Mouse (Mus musculus) E14TG2a.4 (cell line): ENCODE data around the gene Ankrd37.

Experiments used
- H3K27me3 ChIP-seq: 2 replicates; pipeline ENCODE4 v1.6.1; 2014; ENCODE audit warnings: low read length, control low read depth; ENCODE audit not compliant: insufficient read depth
- H3K36me3 ChIP-seq: 2 replicates; pipeline ENCODE4 v1.6.1; 2014; ENCODE audit warnings: low read length, control low read depth; ENCODE audit not compliant: insufficient read depth
- H3K4me1 ChIP-seq: replicated peaks from 2 replicates; pipeline ENCODE4 v1.6.1; 2014; ENCODE audit warnings: low read depth, low read length, control low read depth
- H3K4me3 ChIP-seq: replicated peaks from 2 replicates; pipeline ENCODE4 v1.5.1; 2014; ENCODE audit warnings: mild to moderate bottlenecking, low read length
- H3K9me3 ChIP-seq: 2 replicates; pipeline ENCODE4 v1.6.1; 2014; ENCODE audit warnings: low read length, control low read depth
- CTCF ChIP-seq: conservative IDR thresholded peaks from 2 replicates; pipeline ENCODE4 v1.5.1; 2014; ENCODE audit warnings: low read length
- NANOG ChIP-seq: IDR thresholded peaks from 2 replicates; pipeline ENCODE4 v1.6.1; 2014; ENCODE audit warnings: borderline replicate concordance, low read length, mixed read lengths
- POU5F1 ChIP-seq: IDR thresholded peaks from 2 replicates; pipeline ENCODE4 v1.6.1; 2014; ENCODE audit warnings: low read length, borderline replicate concordance

Ankrd37 gene

DNA sequence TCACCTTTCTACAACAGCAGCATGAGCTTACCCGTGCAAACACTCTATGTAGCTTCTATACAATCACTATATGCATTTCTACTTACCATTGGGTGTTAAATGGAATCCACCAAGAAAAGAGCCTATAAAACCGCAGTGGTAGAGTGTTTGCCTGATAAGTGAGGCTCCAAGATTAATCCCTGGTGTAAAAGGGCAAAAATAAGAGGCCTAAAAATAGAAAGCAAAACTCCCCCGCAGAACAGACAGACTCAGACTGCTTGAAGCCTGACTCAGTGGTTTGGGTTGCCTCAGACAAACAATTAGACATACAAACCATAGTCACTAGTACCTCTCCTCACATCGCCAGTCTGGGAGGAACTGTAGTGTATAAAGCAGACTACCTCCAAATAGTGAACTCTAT is at the start of gene Ankrd37:
Gene Ankrd37, minus strand, starts transcription at position 112 of the 400 bp plus-strand sequence.
- Histone ChIP-seq H3K27me3 (no peaks in the 10 kb centered on the region), H3K4me1 (peaks cover 9% of the 10 kb centered on the region), H3K4me3 (no peak within 1 kb of the TSS), H3K36me3 (no peaks in the 10 kb centered on the region), H3K9me3 (peaks cover 17% of the 10 kb centered on the region)
- TF ChIP-seq CTCF, result no peak
- no peak for TF ChIP-seq POU5F1
- no peak for TF ChIP-seq NANOG

DNA sequence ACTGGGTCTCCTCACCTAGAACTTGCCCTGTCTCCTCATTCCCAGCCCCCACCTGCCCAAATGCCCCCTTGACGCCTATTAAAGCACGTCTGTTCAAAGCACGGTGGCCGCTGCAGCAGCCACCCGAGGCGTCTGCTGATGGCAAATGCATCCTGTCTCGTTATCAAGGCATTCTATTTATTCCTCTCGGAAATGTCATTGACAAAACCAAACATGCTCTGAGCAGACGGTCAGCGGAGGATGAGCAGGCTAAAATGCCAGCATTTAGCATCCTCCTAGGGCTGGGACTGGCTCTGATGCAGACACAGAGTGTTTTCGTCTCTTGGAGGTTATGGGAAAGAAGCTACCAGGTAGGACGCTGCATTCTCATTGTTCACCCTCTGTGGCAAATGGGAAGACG is 34.8 kb upstream of the Ankrd37 start:
- Histone ChIP-seq H3K36me3 (no peaks in the 10 kb centered on the region), H3K27me3 (no peaks in the 10 kb centered on the region), H3K9me3 (no peaks in the 10 kb centered on the region), H3K4me3 (no peak overlapping the region), H3K4me1 (no peaks in the 10 kb centered on the region)
- no peak for TF ChIP-seq CTCF
- no peak for TF ChIP-seq NANOG
- no peak for TF ChIP-seq POU5F1

DNA sequence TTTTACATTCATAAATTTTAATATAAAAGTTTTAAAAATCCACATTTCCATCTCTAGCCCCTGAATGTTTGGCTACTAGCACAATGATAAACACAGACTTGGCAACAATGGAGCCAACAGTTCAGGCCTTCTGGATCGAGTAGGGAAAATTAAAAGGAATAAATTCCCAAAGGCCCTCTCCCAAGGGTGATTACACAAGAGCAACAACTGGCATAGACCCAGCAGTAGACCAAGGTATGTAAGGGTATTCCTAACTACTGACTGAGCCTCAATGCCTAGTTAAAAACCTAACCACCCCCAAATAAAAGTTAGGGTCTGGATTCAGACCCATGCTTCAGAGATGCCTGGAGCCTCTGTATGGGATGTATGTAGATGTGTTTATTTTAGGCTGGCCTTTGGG is 34.2 kb upstream of the Ankrd37 start:
- H3K36me3 ChIP-seq, result no peaks in the 10 kb centered on the region
- H3K4me3 ChIP-seq, result no peak overlapping the region
- H3K4me1 ChIP-seq, result no peaks in the 10 kb centered on the region
- H3K27me3 ChIP-seq, result no peaks in the 10 kb centered on the region
- H3K9me3 ChIP-seq, result no peaks in the 10 kb centered on the region
- TF ChIP-seq CTCF (no peak), POU5F1 (no peak), NANOG (no peak)

DNA sequence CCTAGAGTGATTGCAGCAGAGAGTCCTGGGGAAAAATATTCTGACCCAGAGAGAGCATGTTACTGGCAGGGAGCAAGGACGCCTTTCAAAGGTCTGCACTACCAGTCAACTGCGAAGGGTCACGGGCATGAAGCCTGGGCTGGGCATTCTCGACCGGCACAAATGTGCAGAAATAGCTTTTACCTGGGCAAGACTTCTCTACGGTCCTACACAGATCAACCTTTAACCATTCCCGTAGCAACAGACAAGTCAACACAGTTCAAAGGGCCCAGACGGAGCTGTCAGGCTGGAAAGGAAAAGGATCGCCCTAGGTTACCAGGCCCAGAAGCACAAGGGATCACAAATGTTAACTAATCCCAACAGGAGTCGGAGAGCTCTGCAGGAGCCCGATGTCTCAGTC is 30.7 kb upstream of the Ankrd37 start:
- TF ChIP-seq POU5F1 (no peak), NANOG (no peak), CTCF (no peak)
- Histone ChIP-seq H3K9me3 (no peaks in the 10 kb centered on the region), H3K27me3 (no peaks in the 10 kb centered on the region), H3K4me3 (no peak overlapping the region), H3K4me1 (no peaks in the 10 kb centered on the region), H3K36me3 (no peaks in the 10 kb centered on the region)

DNA sequence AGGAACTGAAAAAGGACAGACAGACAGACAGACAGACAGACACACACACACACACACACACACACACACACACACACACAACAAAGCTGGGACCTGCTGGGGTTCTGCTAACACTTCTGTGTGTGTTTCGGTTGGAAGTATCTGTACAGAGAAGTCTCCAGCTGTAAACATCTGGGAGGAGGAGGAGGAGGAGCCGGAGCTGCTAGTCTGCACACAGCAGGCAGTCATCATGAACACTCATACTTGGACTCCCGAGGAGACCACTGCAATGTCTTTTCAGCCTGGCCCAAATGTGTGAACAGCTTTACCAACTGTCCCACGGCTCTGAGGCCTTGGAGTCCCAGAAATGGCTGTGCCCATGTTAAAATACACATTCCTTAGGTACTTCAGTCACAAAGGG is 18.9 kb upstream of the Ankrd37 start:
- Histone ChIP-seq H3K4me3 (no peak overlapping the region), H3K27me3 (no peaks in the 10 kb centered on the region), H3K4me1 (no peaks in the 10 kb centered on the region), H3K9me3 (peaks cover 9% of the 10 kb centered on the region; the same call in 1 of the 2 replicates), H3K36me3 (no peaks in the 10 kb centered on the region)
- TF ChIP-seq POU5F1, result no peak
- TF ChIP-seq NANOG, result no peak
- TF ChIP-seq CTCF, result no peak

DNA sequence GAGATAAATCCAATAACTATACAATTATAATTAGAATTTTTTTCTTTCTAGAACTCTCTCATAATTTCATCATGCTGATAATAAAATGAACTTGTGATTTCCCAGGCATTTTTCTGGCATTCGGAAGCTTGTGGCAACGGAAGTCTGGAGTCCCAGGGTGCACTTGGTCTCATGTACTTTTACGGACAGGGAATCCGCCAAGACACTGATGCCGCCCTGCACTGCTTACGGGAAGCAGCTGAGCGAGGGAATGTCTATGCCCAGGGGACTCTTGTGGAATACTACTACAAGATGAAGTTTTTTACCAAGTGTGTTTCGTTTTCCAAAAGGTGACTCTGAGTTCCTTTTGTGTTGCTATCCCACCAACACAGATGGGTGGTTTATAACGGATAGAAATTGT is 17.3 kb upstream of the Ankrd37 start:
- H3K27me3 ChIP-seq, result no peaks in the 10 kb centered on the region
- peaks cover 9% of the 10 kb centered on the region; the same call in 1 of the 2 replicates for H3K9me3 ChIP-seq
- H3K4me3 ChIP-seq, result no peak overlapping the region
- H3K4me1 ChIP-seq, result no peaks in the 10 kb centered on the region
- H3K36me3 ChIP-seq, result no peaks in the 10 kb centered on the region
- no peak for TF ChIP-seq NANOG
- no peak for TF ChIP-seq CTCF
- no peak for TF ChIP-seq POU5F1

DNA sequence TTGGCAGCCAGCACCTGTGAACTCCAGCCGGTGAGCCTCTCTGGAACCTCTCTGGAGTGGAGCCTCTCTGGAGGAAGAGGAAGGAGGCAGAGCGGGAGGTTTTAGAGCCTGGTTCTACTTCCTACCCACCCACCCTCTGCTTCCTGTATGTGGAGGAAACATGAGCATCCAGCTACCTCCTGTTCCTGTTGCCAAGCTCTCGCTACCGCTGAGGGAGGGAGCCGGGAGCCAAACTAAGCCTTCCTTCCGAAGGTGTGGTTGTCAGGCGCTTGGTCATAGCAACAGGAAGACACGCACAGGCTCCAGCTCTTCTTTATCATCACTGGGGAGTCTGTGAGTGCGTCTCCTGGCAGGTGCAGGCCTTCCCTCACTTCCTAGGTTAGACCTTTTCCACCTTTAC is 16.7 kb upstream of the Ankrd37 start:
- Histone ChIP-seq H3K4me1 (no peaks in the 10 kb centered on the region), H3K4me3 (no peak overlapping the region), H3K9me3 (peaks cover 9% of the 10 kb centered on the region; the same call in 1 of the 2 replicates), H3K36me3 (no peaks in the 10 kb centered on the region), H3K27me3 (no peaks in the 10 kb centered on the region)
- TF ChIP-seq CTCF (no peak), NANOG (no peak), POU5F1 (no peak)

DNA sequence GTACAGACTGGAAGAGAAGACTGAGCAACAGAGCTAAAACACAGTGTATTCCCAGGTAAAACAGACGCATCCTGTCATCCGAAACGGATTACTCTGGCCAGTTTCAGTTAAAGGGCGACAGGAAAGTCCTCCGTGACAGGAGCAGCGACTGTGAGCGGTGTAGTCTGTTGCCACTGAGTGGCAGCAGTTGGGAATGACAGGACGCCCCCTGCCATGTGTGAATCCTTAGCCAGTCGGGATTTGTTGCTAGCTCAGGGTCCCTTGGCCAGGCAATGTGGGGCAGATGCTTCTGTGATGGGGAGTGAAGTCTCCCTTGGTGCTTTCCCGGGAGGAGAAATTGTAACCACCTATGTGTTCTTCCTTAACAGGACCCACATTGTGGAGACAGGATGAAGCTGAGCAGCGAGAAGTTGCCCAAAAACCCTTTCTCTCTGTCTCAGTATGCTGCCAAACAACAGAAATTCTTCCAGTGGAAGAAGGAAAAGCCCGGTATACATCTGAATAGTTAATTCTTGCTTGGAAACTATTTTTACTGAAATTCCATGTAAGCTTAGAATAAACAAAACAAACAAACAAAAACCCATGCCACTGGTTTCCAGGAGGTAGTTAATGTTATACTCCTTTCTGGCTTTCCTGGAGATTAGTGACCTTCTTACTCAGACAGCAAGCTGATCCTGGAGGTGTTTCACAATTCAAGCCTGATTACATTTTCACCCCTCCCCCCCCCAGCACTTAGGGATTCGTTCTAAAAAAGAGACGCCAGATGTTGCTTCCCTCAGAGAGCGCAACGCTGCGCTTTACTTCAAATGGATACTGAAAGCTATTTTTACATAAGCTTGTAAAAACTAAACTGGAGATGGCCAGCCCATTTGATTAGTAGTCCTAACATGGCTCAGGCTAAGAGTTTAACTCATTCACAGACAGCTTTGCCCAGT is 5.5 kb upstream of the Ankrd37 start:
- TF ChIP-seq NANOG (no peak), POU5F1 (no peak), CTCF (peak; percentile 11; the same call in 1 of the 2 replicates)
- Histone ChIP-seq H3K36me3 (no peaks in the 10 kb centered on the region), H3K4me3 (no peak overlapping the region), H3K4me1 (peaks cover 7% of the 10 kb centered on the region; the same call in 1 of the 2 replicates), H3K9me3 (no peaks in the 10 kb centered on the region), H3K27me3 (no peaks in the 10 kb centered on the region)
